Mouse (Mus musculus) ZHBTc4 (cell line): Measurements from ENCODE around the gene Srcin1.

Experiments
- DNase-seq: peaks from one replicate; pipeline ENCODE4 v3.0.0-alpha.2; 2011; ENCODE audit warnings: low read depth, low spot score

Gene Srcin1

GRCm38 (mm10) chr11:97576136-97576906 lies at the start of gene Srcin1:
Gene Srcin1 (minus strand): TSS chr11:97576186.
- DNase-seq: no peak

- peak; percentile 67 for DNase-seq
Measured at GRCm38 (mm10) chr11:97625551-97625950, 49.6 kb upstream of the Srcin1 start.

- DNase-seq: peak; percentile 47
Measured at GRCm38 (mm10) chr11:97623166-97623565, 47.2 kb upstream of the Srcin1 start.

DNA sequence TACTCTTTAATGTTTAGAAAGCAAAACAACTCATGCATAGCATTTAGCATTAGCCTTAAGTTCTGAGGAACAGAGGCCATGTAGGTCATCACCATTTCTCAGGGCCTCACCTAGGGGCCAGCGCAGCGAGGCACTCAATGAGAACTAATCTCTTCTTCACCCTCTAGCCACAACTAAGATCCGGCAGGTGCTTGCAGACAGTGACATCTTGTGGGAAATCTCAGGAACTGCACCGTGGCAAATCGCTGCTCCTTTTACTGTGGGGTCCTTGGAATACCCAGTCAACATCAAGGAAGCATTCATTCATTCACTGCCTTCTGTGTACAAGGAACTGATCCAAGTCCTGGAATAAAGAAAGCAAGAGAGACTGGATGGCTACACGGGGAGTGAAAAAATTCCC lies 46.5 kb upstream of the Srcin1 start:
- DNase-seq: peak; percentile 84

DNA sequence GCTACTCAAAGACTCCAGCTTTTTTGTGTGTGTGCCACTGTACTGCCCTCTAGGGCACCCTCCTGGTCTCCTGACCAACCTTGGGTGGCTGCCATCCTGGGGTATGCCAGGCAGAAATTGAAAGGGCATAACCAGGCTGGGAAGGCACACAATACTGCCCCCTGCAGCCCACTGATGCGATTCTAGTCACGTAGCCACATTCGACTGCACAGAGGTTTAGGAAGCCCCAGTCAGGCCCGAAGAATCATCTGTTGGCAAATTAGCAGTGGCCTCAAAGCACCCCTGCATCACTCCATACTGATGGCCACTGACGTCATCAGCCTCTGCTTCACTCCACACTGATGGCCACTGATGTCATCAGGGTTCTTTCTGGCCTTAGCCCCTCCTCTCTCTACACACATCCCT lies 43.4 kb upstream of the Srcin1 start:
- peak; percentile 38 for DNase-seq

DNA sequence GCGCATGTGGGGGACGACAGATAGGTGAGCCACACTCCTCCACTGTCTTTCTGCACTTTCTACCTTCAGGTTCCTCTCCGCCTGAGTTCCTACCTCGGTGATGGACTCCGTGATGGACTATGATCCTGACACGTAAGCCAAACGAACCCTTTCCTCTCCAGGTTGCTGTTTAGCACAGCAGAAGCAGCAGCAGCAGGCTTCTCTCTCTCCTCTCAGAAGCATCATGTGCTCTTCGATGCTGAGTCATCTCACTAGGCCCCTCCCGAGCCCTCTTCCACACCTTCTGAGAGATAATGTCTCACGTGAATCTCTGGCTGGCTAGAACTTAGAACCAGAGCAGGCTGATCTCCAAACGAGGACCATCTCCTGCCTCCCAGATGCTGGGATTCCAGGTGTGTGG lies 42.4 kb upstream of the Srcin1 start:
- DNase-seq: peak; percentile 47

DNA sequence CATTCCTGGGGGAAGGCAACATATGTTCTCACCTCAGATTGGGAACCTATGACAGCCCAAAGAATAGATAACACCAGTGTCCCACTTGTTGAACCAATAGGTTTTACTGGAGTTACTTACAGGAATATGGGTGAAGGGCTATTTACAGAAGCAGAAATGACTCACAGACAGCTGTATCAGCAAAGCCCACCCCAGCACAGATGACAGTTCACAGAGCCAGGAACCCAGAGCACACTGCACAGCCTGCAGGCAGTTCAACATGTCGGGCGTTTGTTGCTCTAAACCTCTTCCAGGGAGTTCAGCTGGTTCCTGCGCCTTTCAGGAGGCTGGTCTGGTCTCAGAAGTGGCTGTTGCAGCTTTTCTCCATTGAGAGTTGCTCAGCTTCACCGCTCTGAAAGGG lies 39.3 kb upstream of the Srcin1 start:
- DNase-seq: no peak

GRCm38 (mm10) chr11:97611076-97611475 lies 35.1 kb upstream of the Srcin1 start:
- no peak for DNase-seq

GRCm38 (mm10) chr11:97609743-97610142 lies 33.8 kb upstream of the Srcin1 start:
- DNase-seq: no peak

DNA sequence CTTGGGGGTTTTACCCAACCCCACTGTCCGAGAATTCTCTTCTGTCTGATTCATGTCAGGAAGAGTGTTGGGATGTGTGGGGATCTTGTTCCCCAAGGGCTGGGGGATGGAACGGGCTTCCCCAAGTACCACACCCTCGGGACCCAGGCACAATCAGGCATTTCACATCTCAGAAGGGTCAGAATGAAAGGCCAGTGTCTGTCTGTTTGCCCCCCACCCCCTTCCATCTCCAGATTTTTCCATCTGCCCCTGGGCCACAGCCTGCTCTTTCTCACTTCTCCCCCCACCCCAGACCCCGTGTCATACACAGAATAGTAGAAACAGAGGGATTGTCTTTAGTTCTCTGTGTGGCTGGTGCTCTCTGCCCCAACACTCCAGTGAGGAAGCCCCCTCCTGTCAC lies 32.9 kb upstream of the Srcin1 start:
- DNase-seq: no peak

DNA sequence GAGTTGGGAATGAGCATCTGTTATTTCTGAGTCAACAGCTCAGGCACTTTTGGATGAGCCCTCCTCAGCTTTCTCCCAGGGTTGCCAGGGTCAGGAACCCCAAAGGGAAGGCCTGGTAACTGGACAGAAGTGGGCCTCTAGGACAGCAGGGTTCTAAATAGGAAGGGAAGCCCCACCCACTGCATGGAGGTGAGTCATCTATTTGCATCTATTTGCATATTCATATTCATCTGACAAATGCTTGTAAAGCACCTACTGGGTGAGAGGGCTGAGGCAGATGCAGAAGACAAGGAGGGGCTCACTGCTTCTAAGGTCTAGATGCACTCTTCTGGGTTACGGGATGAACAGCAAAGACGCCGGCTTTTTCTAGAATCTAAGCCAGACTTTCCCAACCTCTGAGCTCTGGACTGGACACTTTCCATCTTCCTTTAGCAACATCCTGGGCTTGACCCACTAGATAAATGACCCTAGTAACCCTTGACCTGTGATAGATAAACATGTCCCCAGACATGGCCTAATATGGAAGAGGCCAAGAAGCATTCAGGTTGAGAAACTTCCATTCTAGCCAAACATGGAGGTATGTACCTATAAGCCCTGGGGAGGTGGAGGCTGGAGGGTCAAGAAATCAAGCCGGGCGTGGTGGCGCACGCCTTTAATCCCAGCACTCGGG lies 31.2 kb upstream of the Srcin1 start:
- DNase-seq: no peak

DNA sequence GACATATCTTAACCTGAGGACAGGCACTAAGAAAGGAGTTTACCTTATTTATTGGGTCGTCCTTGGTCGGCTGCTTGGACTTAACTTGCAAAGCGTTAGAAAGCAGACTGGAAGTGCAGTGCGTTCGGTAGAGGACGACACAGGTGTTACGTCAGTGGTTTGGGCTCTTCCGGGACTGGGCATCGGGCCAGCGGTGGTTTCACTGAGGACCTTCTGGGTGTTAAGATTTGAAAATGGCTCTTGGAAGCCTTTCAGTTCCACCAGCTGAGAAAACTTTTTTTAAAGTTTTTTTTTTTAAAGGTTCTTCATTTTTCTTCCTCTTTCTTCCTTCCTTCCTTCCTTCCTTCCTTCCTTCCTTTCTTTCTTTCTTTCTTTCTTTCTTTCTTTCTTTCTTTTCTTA lies 27.9 kb upstream of the Srcin1 start:
- no peak for DNase-seq

GRCm38 (mm10) chr11:97602223-97602622 lies 26.2 kb upstream of the Srcin1 start:
- peak; percentile 59 for DNase-seq

GRCm38 (mm10) chr11:97599104-97599503 lies 23.1 kb upstream of the Srcin1 start:
- DNase-seq: peak; percentile 92

GRCm38 (mm10) chr11:97597945-97598691 lies 22.1 kb upstream of the Srcin1 start:
- peak; percentile 90 for DNase-seq

DNA sequence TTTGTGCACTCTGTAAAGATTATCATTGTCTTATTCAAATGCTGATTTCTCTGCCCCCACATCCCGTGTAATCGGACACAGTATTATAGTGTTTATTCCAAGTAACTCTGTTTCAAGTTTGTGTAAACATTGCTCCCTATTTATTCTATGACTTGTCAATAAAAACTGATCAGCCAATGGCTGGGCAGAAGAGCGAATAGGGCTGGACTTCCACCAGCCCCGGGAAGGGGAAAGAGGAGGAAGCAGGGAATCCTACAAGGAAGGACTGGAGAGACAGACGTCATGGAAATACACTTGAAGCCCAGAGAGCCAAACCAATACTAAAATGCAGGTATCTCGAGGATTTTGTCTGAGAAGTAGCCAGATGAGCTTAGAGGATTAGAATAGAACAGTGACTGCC lies 18.1 kb upstream of the Srcin1 start:
- peak; percentile 71 for DNase-seq

DNA sequence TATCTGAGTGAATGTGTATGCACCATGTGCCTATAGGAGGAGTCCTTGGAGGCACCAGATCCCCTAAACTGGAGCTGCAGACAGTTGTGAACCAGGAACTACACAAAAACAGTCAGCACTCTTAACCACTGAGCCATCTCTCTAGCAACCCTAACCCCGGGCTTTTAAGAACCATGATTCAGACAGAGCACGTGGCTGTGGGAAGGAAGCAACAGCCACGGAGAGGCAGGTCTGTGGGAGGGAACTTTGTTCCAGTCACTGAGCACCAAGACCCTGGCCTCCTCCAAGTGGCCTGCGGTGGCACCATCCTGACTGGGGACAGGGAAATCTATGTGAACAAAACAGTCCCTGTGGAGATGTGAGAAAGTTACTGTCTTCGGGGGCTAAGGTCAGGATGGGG lies 15.9 kb upstream of the Srcin1 start:
- DNase-seq: no peak

DNA sequence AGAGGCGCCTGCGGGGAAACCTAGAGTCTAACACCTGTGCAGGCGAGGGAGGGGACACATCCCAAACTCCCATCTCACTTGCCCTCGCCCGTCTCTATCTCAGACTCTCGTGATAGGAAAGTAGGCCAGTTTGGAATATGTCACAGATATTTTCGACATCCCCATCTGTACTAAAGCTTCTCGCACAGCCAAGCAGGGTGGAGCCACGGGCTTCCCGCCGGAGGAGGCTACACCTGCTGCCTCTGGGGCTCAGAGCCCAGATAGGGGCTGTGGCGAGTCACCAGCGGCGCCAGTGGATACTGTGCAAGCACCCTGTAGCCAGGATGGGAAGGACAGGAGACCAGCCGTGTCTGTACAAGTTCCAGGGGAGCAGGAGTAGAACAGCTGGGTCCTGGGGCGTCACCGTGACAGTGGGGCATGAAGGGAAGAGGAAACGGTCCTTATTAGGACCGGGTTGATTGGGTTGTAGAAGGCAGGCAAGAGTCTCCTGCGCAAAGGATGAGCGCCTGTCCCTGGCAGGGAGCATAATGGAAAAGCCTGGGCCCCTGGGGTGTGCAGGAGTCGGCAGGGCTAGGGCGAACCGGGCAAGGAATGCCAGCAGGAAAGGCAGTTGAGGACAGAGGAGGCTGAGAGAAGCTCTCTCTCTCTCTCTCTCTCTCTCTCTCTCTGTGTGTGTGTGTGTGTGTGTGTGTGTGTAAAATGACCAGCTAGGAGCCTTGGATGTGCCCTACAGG lies 14.4 kb upstream of the Srcin1 start:
- DNase-seq: no peak

GRCm38 (mm10) chr11:97589216-97589615 lies 13.2 kb upstream of the Srcin1 start:
- DNase-seq: peak; percentile 51

GRCm38 (mm10) chr11:97585932-97586331 lies 9.9 kb upstream of the Srcin1 start:
- peak; percentile 52 for DNase-seq

- no peak for DNase-seq
Measured at GRCm38 (mm10) chr11:97584476-97584875, 8.5 kb upstream of the Srcin1 start.
